Mouse (Mus musculus) forebrain, embryonic 12.5 days (tissue): ENCODE data around the gene Ptpn22. TPM values are rescaled to one million over a fixed set of nuclear protein-coding genes. Genes with fewer than 3 reads are reported as not detected.
"Not testable (repeated sequence)": the region's sequence is repeated elsewhere in the genome, so short reads cannot be mapped to it uniquely, and the experiment has no call there.

Experiments used
- ATAC-seq: fragments of 200-750 bp; cut with Nextera tagmentation; 2 replicates; pipeline ENCODE4 v1.8.0; 2017; ENCODE audit warnings: moderate TSS enrichment; ENCODE audit not compliant: low FRiP score
- H3K27ac ChIP-seq: fragments of 300-500 bp; sonication (generic); 2 replicates; pipeline ENCODE4 v1.5.1; 2016; ENCODE audit warnings: mild to moderate bottlenecking
- H3K27me3 ChIP-seq: fragments of 300-500 bp; sonication (generic); 2 replicates; pipeline ENCODE4 v1.6.1; 2016; ENCODE audit warnings: mild to moderate bottlenecking
- H3K36me3 ChIP-seq: fragments of 300-500 bp; sonication (generic); replicated peaks from 2 replicates; pipeline ENCODE4 v1.6.1; 2016; ENCODE audit warnings: mild to moderate bottlenecking
- H3K4me1 ChIP-seq: fragments of 300-500 bp; sonication (generic); 2 replicates; pipeline ENCODE4 v1.6.1; 2016
- H3K4me2 ChIP-seq: fragments of 300-500 bp; sonication (generic); 2 replicates; pipeline ENCODE4 v1.6.1; 2016; ENCODE audit warnings: mild to moderate bottlenecking, moderate library complexity
- H3K4me3 ChIP-seq: fragments of 300-500 bp; sonication (generic); replicated peaks from 2 replicates; pipeline ENCODE4 v1.5.1; 2016; ENCODE audit warnings: mild to moderate bottlenecking
- H3K9ac ChIP-seq: fragments of 300-500 bp; sonication (generic); 2 replicates; pipeline ENCODE4 v1.6.1; 2016; ENCODE audit warnings: mild to moderate bottlenecking
- H3K9me3 ChIP-seq: fragments of 300-500 bp; sonication (generic); 2 replicates; pipeline ENCODE4 v1.6.1; 2016
- WGBS: fragments of 180-500 bp; shearing (Covaris S2); methylation state at CpG from one replicate; pipeline ENCODE4 v1.1.7; 2016; 5-methylcytosine and 5-hydroxymethylcytosine counted together
- polyA plus RNA-seq: library from polyadenylated mRNA; unstranded; fragments of >200 nt; fragmentation: Nextera tagmentation; extraction: Ambion mirVana; gene quantifications from 2 replicates; pipeline ENCODE4 v1.2.1, GENCODE M21; 2016

Gene Ptpn22
- polyA plus RNA-seq, 1 experiment from 2014 or later, result 0.29 TPM

DNA sequence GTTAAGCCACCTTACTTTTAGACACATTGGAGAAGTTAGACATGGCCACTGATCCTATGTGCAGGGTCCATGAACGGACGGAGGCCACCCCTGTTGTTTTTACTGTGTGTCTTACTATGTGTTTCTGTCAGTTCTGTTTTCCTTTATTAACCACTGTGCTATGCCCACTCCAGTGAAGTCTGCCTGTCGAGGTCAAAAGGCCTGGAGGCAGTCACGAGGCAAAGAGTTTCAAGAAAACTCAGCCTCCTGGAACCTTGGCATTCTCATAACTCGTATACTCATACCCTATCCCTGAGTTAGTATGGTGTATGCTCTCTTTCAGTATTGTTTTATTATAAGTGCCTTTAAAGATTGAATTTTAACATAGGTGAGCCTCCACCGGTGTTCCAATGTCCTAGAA, 19.9 kb upstream of the Ptpn22 start:
- no peaks in the 10 kb centered on the region for H3K4me1 ChIP-seq
- no peak overlapping the region for H3K4me3 ChIP-seq
- no peaks in the 10 kb centered on the region for H3K9me3 ChIP-seq
- H3K27me3 ChIP-seq, result no peaks in the 10 kb centered on the region
- no peak overlapping the region for H3K4me2 ChIP-seq
- no peaks in the 10 kb centered on the region for H3K36me3 ChIP-seq
- H3K9ac ChIP-seq, result no peak overlapping the region
- ATAC-seq, result no peak
- no peak overlapping the region for H3K27ac ChIP-seq
- 92% methylated on average over 6 of the region's 6 CpGs for WGBS

DNA sequence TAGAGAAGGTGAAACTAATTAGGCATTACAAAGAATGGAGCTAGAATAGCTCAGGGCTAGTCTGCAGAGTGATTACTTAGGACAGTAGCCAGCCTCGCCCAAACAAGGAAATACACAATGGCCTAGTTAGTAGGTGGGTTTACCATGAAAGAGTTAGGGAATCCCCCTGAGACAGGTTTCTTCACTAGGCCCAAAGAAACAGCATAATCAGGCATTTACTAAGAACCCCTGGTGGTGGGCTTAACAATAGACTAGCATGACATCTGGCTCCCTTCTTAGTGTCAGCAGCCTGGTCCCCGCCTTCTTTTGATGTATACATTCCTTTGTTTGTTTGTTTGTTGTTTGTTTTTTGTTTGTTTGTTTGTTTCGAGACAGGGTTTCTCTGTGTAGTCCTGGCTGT, 19.4 kb upstream of the Ptpn22 start:
- not testable (repeated sequence) for H3K27ac ChIP-seq, H3K27me3 ChIP-seq, H3K4me1 ChIP-seq, H3K9me3 ChIP-seq, H3K4me2 ChIP-seq, ATAC-seq, H3K9ac ChIP-seq, H3K4me3 ChIP-seq, H3K36me3 ChIP-seq
- WGBS, result 78% methylated on average over 3 of the region's 3 CpGs

DNA sequence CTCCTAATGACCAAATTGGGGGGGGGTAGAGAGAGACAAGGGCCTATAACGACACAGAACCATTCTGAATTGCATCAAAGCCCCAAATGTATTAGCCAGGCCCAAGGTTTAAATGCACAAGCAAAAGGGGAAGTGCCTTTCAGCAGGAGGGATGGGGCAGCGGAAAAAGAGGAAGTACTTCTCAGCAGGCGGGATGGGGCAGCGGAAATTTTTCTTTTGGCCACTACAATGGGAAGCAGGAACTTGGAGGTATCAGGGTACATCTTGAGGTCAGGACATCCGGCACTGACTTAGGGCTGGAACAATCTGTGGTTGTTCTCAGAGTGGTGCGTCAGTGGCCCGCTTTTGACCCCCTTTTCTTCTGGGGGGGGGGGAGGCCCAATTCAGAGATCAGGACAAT, 18.6 kb upstream of the Ptpn22 start:
- H3K9ac ChIP-seq, H3K9me3 ChIP-seq: not testable (repeated sequence)
- 90% methylated on average over 7 of the region's 7 CpGs for WGBS

DNA sequence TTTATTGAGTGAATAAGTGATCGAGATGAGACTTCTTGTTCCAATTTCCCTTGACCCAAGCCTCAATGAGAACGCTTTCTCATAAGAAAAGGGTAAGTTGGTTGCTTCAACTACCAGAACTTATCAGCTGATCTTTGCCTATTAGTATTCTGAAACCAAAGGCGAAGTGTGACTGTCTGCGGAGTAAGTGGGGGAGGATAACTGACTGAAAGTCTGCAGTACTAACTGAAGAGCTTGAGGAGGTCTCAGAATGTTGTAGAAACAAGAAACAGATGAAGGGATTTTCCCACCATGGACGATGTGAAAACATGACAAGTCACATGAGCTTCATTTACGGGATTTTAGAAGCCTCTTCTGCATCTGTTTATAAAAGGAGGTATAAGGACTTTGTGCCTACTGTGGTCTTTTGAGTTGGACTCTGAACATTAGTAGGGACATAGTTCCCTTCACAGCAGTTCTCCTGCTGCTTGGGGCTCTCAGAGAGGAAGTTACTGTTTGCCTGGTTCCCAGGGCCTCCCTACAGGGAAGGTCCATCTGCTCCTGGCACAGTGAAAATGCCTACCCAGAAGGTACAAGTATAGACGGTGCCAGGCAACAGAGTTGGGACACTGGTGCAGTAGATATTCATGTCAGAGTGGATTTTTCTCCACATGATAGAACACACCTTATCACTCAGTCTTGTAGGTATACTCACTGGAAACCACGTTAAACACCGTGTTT, 8.8 kb upstream of the Ptpn22 start:
- no peaks in the 10 kb centered on the region for H3K36me3 ChIP-seq
- no peak overlapping the region for H3K9ac ChIP-seq
- no peaks in the 10 kb centered on the region for H3K27me3 ChIP-seq
- ATAC-seq, result no peak
- H3K27ac ChIP-seq, result no peak overlapping the region
- H3K4me1 ChIP-seq, result no peaks in the 10 kb centered on the region
- no peaks in the 10 kb centered on the region for H3K9me3 ChIP-seq
- H3K4me2 ChIP-seq, result no peak overlapping the region
- WGBS, result 81% methylated on average over 9 of the region's 9 CpGs
- no peak overlapping the region for H3K4me3 ChIP-seq

More for the DNA sequence above, 18.6 kb upstream of the Ptpn22 start:
- not testable (repeated sequence) for H3K4me1 ChIP-seq, H3K4me2 ChIP-seq, H3K36me3 ChIP-seq, H3K4me3 ChIP-seq, H3K27me3 ChIP-seq, ATAC-seq, H3K27ac ChIP-seq

DNA sequence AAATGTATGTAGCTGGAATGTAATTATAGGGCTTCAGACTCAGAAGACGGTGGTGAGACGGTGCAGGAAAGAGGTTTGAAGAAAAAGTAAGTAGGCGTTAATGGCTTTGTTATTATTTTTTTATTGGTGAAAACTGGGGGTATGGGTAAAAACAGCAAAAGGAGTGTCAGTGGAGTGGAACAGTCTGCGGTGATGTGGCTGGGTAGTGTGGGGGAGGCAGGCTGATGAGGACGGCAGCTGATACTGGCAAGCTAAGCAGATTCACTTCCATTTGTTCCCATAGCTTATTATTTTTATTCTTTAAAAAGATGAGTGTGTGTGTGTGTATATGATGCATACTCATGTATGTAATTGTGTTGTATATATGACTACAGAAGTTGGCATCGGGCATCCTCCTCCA, 8.1 kb upstream of the Ptpn22 start:
- Histone ChIP-seq H3K27ac (no peak overlapping the region), H3K27me3 (no peaks in the 10 kb centered on the region), H3K4me1 (no peaks in the 10 kb centered on the region), H3K36me3 (no peaks in the 10 kb centered on the region), H3K9ac (no peak overlapping the region), H3K4me2 (no peak overlapping the region), H3K4me3 (no peak overlapping the region), H3K9me3 (no peaks in the 10 kb centered on the region)
- no peak for ATAC-seq
- 90% methylated on average over 6 of the region's 6 CpGs for WGBS

DNA sequence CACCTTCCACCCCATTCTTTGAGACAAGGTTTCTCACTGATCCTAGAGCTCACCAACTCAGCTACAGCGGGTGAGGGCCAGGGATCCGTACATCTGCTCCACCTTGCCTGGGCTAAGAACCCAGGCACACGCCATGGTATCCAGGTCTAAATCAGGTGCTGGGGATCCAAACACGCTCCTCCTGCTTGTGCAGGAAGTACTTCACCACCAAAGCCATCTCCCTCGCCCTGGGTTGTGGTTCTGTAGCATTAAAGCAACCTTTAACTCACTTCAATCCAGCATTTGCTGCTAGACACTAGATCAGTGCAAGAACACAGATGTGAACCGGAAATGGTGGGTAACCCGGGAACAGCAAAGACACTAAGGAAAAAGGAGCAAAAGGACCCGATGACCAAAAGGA, 7.7 kb upstream of the Ptpn22 start:
- H3K4me2 ChIP-seq, result no peak overlapping the region
- WGBS, result 82% methylated on average over 8 of the region's 8 CpGs
- no peak overlapping the region for H3K9ac ChIP-seq
- no peak overlapping the region for H3K4me3 ChIP-seq
- H3K27me3 ChIP-seq, result no peaks in the 10 kb centered on the region
- H3K36me3 ChIP-seq, result no peaks in the 10 kb centered on the region
- H3K27ac ChIP-seq, result no peak overlapping the region
- H3K4me1 ChIP-seq, result no peaks in the 10 kb centered on the region
- ATAC-seq, result no peak
- H3K9me3 ChIP-seq, result no peaks in the 10 kb centered on the region

DNA sequence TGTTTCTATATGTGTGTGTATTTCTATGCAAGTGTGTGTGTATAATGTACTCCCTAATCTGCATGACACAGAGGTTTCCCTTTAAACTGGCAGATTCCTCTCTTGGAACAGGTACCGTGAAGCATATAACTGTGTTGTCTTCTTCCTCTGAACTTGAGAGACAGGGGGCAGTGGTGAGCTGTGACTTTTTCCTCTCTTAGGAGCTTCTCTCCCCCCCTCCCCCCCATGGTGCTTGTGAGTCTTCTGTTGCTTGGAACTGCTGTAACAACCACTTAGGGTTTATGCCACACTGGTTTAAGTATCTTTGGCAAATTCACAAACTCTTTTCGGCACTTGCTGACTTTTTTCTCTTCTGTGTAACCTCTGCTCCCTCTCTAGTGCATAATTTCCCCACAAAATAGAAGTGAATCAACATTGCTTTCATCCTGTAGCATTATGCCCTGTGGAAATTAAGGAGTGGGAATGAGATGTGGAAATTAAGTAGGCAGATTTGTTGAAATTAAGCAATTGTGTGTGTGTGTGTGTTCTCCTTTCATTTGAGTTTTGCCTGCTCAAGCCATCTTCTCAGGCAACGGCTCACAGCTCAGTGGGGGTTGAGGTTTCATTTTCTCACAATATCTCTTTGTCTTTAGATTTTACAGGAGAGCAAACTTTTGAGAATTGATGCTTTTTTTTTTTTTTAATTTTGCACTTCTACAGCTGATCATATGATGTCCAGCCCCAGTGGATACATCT, 6.9 kb upstream of the Ptpn22 start:
- no peak overlapping the region for H3K4me3 ChIP-seq
- H3K4me1 ChIP-seq, result no peaks in the 10 kb centered on the region
- no peaks in the 10 kb centered on the region for H3K36me3 ChIP-seq
- WGBS, result 65% methylated on average over 3 of the region's 3 CpGs
- no peak overlapping the region for H3K27ac ChIP-seq
- H3K9ac ChIP-seq, result no peak overlapping the region
- no peak overlapping the region for H3K4me2 ChIP-seq
- H3K27me3 ChIP-seq, result no peaks in the 10 kb centered on the region
- no peak for ATAC-seq
- H3K9me3 ChIP-seq, result no peaks in the 10 kb centered on the region

DNA sequence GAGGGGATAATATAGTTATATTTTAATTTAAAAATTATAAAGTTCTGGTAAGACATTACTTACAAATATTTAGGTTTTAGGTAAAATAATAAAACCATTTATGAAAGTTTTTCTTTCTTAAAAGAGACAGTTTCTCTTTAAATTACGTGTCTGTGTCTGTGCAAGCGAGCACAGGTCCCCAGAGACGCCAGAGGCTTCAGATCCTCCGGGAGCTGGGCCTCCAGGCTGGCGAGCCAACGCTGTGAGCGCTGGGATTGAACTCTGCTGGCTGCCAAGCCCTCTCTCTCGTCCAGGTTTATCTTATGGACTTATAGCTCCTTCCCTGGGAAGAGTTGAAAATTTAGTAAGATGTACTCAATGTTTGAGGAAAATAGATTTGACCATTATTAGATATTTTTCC, 5.8 kb upstream of the Ptpn22 start:
- H3K4me1 ChIP-seq, result no peaks in the 10 kb centered on the region
- H3K9ac ChIP-seq, result no peak overlapping the region
- no peaks in the 10 kb centered on the region for H3K27me3 ChIP-seq
- H3K9me3 ChIP-seq, result no peaks in the 10 kb centered on the region
- no peak overlapping the region for H3K4me2 ChIP-seq
- WGBS, result 73% methylated on average over 8 of the region's 8 CpGs
- ATAC-seq, result no peak
- no peak overlapping the region for H3K27ac ChIP-seq
- no peaks in the 10 kb centered on the region for H3K36me3 ChIP-seq
- H3K4me3 ChIP-seq, result no peak overlapping the region

DNA sequence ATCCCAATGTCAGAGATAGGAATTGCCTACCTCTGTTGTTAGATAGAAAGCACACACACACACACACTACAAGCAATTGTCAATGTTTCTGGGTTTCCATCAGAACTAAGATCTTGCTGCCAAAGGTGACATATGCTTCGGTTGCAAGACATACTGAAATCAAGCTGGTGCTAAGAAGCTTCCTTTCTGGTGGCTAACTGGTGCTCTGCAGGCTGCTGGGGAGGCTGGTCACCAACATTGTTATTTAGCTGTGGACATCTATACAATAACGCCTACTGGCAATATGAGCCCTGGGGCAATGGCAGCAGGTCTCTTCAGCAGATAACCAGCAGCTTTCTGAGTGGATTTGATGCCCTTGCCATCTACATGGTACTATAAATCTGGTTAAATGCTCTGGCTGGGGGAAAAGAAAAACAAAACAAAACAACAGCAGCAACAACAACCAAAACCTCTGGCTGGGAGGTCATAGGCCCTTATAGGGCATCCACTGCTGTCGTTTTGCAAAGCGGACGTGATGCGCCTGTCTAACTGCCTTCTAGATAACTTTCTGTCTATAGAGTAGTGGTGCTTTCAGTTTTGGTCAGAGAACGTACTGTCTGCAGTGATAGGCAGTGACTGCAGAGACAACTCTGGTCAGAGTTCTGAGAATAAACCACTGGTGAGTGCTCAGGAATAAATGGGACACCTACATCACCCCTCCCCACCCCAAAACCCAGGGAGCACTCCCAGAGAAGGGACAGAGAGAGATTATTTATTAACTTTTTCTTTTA, 2.4 kb upstream of the Ptpn22 start:
- Histone ChIP-seq H3K36me3 (no peaks in the 10 kb centered on the region), H3K27ac (no peak overlapping the region), H3K9me3 (no peaks in the 10 kb centered on the region), H3K4me3 (no peak overlapping the region), H3K4me2 (no peak overlapping the region), H3K27me3 (no peaks in the 10 kb centered on the region), H3K9ac (no peak overlapping the region), H3K4me1 (0 out of 2 replicates have a peak, but pooled peaks cover 4% of the 10 kb centered on the region)
- ATAC-seq, result no peak
- WGBS, result 93% methylated on average over 7 of the region's 7 CpGs

DNA sequence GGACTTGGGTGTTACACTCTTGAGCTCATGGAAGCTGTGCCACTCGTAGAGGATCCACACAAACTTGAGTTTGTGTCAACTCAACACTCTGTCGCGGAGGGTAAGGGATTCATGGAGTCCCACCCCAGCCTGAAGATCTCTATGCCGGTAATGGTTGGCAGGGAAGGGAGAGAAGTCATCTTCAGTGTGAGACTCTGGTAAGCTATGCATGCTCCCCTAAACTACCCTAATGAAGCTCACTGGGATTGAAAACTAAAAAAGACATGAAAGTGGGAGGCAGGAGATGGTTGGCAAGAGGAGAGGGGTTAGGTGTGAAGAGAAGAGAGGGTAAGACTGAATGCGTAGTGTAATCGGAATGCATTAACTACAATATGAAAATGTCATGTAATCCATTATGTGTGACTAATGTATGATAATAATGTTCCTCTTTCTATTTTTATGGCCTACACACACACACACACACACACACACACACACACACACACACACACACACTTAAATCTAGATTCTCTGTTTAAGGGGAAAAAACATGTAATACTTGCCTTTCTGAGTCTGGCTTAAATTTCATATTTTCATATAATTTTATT, 1.5 kb upstream of the Ptpn22 start:
- no peak overlapping the region for H3K9ac ChIP-seq
- WGBS, result 91% methylated on average over 6 of the region's 6 CpGs
- ATAC-seq, result no peak

DNA sequence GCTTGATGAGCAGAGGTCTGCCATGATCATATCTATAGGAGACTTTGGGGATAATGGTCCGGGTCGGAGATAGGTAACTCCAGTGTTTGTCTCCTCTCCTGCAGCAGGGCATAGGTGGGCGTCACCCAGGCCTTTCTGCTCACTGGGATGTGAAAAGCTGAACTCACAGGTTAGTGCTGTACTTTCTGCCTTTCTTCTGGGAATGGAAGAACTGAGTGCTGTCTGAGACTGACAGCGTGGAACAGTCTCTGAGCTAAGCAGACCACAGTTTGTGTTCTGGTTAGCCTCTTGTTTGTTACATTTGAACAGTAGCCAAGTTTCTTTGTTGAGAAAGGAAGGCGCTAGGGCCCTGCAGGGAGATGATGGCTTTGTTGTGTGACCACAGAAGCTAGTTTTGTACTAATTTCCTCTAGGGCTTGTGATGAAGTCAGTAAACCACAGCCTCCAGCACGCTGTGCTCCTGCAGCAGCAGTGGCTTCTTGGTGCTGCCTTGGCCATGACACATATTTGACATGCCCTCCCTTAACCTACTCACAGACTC, 326 bp downstream of the Ptpn22 start:
- H3K4me3 ChIP-seq, result no peak overlapping the region
- no peak overlapping the region for H3K27ac ChIP-seq
- H3K9me3 ChIP-seq, result no peaks in the 10 kb centered on the region
- 0 out of 2 replicates have a peak, but pooled peaks cover 4% of the 10 kb centered on the region for H3K4me1 ChIP-seq
- no peak for ATAC-seq
- H3K36me3 ChIP-seq, result no peaks in the 10 kb centered on the region
- no peaks in the 10 kb centered on the region for H3K27me3 ChIP-seq
- no peak overlapping the region for H3K4me2 ChIP-seq
- WGBS, result 79% methylated on average over 6 of the region's 6 CpGs
- H3K9ac ChIP-seq, result no peak overlapping the region; the same call in 1 of the 2 replicates

More for the DNA sequence above, 1.5 kb upstream of the Ptpn22 start:
- Histone ChIP-seq H3K36me3 (no peaks in the 10 kb centered on the region), H3K27ac (no peak overlapping the region), H3K4me3 (no peak overlapping the region), H3K4me1 (0 out of 2 replicates have a peak, but pooled peaks cover 4% of the 10 kb centered on the region), H3K4me2 (no peak overlapping the region), H3K9me3 (no peaks in the 10 kb centered on the region), H3K27me3 (no peaks in the 10 kb centered on the region)

DNA sequence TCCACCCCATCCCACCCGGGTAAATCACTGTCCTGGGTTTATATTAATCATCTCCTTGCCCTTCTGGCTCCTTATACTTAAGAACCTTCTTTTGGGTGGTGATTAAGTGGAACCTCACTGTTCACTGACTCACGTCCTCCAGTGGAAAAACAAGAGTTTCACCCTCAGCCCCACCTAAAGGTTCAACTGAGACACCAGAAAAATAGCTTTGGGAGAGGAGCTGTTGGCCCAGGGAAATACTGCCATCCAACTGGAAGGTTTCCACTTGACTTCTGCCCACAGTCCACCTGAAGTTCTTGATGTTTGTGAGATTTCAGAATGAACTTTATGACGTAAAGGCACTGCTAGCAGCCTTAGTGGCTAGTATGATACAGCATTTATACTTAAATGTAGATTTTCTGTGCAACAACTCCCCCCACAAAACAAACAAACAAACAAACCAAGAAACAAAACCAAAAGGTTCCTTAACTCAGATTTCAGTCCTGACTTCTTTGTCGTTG, 3.2 kb downstream of the Ptpn22 start:
- H3K4me1 ChIP-seq, result 0 out of 2 replicates have a peak, but pooled peaks cover 4% of the 10 kb centered on the region
- H3K27ac ChIP-seq, result no peak overlapping the region
- no peak overlapping the region for H3K4me3 ChIP-seq
- H3K9ac ChIP-seq, result no peak overlapping the region
- 85% methylated on average over 4 of the region's 4 CpGs for WGBS
- no peaks in the 10 kb centered on the region for H3K36me3 ChIP-seq
- H3K9me3 ChIP-seq, result no peaks in the 10 kb centered on the region
- no peak overlapping the region for H3K4me2 ChIP-seq
- no peaks in the 10 kb centered on the region for H3K27me3 ChIP-seq
- ATAC-seq, result no peak
